Mouse (Mus musculus): ENCODE data around the gene Pde10a. TPM values are rescaled to one million over a fixed set of nuclear protein-coding genes. Genes with fewer than 3 reads are reported as not detected.

Gene Pde10a
- polyA plus RNA-seq, 1 experiment from 2014 or later = 2.5 TPM

GRCm38 (mm10) chr17:8775571-8776161 is 250.5 kb downstream of the Pde10a start:
- no peak overlapping the region for H3K27ac ChIP-seq (replicated peaks in 1 of 2; ENCODE audit: control insufficient read depth in 1 of 2, insufficient read depth in 1 of 2, low read depth in 2 of 2, low read length in 2 of 2)
- H3K36me3 ChIP-seq (ENCODE audit: control insufficient read depth, insufficient read depth, low read length) = no peaks in the 10 kb centered on the region
- no peak overlapping the region for H3K4me3 ChIP-seq (ENCODE audit: control insufficient read depth in 1 of 2, insufficient read depth in 1 of 2, low read depth in 1 of 2, low read length in 2 of 2)
- H3K9me3 ChIP-seq (ENCODE audit: control insufficient read depth, low read length) = no peaks in the 10 kb centered on the region
- no peaks in the 10 kb centered on the region for H3K27me3 ChIP-seq (ENCODE audit: control insufficient read depth, insufficient read depth, low read length)
- 74% methylated on average over 11 of the region's 11 CpGs for WGBS
- H3K9ac ChIP-seq (ENCODE audit: low read length) = no peak overlapping the region
- no peak for ATAC-seq (ENCODE audit: insufficient number of reproducible peaks, insufficient read depth, low FRiP score, low read depth)
- no peak overlapping the region for H3K4me2 ChIP-seq (ENCODE audit: low read length)
- H3K4me1 ChIP-seq (ENCODE audit: control insufficient read depth in 2 of 2, insufficient read depth in 2 of 2, low read length in 2 of 2) = no peaks in the 10 kb centered on the region

- no peak overlapping the region for H3K4me3 ChIP-seq (ENCODE audit: control insufficient read depth in 1 of 2, insufficient read depth in 1 of 2, low read depth in 1 of 2, low read length in 2 of 2)
- H3K27ac ChIP-seq (replicated peaks in 1 of 2; ENCODE audit: control insufficient read depth in 1 of 2, insufficient read depth in 1 of 2, low read depth in 2 of 2, low read length in 2 of 2) = no peak overlapping the region
- H3K27me3 ChIP-seq (ENCODE audit: control insufficient read depth, insufficient read depth, low read length) = no peaks in the 10 kb centered on the region
- no peaks in the 10 kb centered on the region for H3K36me3 ChIP-seq (ENCODE audit: control insufficient read depth, insufficient read depth, low read length)
- no peaks in the 10 kb centered on the region for H3K9me3 ChIP-seq (ENCODE audit: control insufficient read depth, low read length)
- ATAC-seq (ENCODE audit: insufficient number of reproducible peaks, insufficient read depth, low FRiP score, low read depth) = no peak
- H3K4me2 ChIP-seq (ENCODE audit: low read length) = no peak overlapping the region
- H3K4me1 ChIP-seq (ENCODE audit: control insufficient read depth in 2 of 2, insufficient read depth in 2 of 2, low read length in 2 of 2) = no peaks in the 10 kb centered on the region
- 90% methylated on average over 6 of the region's 6 CpGs for WGBS
- no peak overlapping the region for H3K9ac ChIP-seq (ENCODE audit: low read length)
These were observed 252.5 kb downstream of the Pde10a start for GRCm38 (mm10) chr17:8777710-8778109.

- ATAC-seq (ENCODE audit: insufficient number of reproducible peaks, insufficient read depth, low FRiP score, low read depth) = no peak
- H3K27ac ChIP-seq (replicated peaks in 1 of 2; ENCODE audit: control insufficient read depth in 1 of 2, insufficient read depth in 1 of 2, low read depth in 2 of 2, low read length in 2 of 2) = no peak overlapping the region
- H3K27me3 ChIP-seq (ENCODE audit: control insufficient read depth, insufficient read depth, low read length) = no peaks in the 10 kb centered on the region
- no peak overlapping the region for H3K9ac ChIP-seq (ENCODE audit: low read length)
- H3K4me1 ChIP-seq (ENCODE audit: control insufficient read depth in 2 of 2, insufficient read depth in 2 of 2, low read length in 2 of 2) = no peaks in the 10 kb centered on the region
- no peaks in the 10 kb centered on the region for H3K9me3 ChIP-seq (ENCODE audit: control insufficient read depth, low read length)
- H3K36me3 ChIP-seq (ENCODE audit: control insufficient read depth, insufficient read depth, low read length) = no peaks in the 10 kb centered on the region
- WGBS = 66% methylated on average over 5 of the region's 5 CpGs
- H3K4me3 ChIP-seq (ENCODE audit: control insufficient read depth in 1 of 2, insufficient read depth in 1 of 2, low read depth in 1 of 2, low read length in 2 of 2) = no peak overlapping the region
- no peak overlapping the region for H3K4me2 ChIP-seq (ENCODE audit: low read length)
These were observed 253.7 kb downstream of the Pde10a start for GRCm38 (mm10) chr17:8778839-8779238.

- Histone ChIP-seq H3K36me3 (ENCODE audit: control insufficient read depth, insufficient read depth, low read length) (no peaks in the 10 kb centered on the region), H3K27ac (replicated peaks in 1 of 2; ENCODE audit: control insufficient read depth in 1 of 2, insufficient read depth in 1 of 2, low read depth in 2 of 2, low read length in 2 of 2) (no peak overlapping the region), H3K4me3 (ENCODE audit: control insufficient read depth in 1 of 2, insufficient read depth in 1 of 2, low read depth in 1 of 2, low read length in 2 of 2) (no peak overlapping the region), H3K4me2 (ENCODE audit: low read length) (no peak overlapping the region), H3K9ac (ENCODE audit: low read length) (no peak overlapping the region), H3K4me1 (ENCODE audit: control insufficient read depth in 2 of 2, insufficient read depth in 2 of 2, low read length in 2 of 2) (no peaks in the 10 kb centered on the region), H3K27me3 (ENCODE audit: control insufficient read depth, insufficient read depth, low read length) (no peaks in the 10 kb centered on the region), H3K9me3 (ENCODE audit: control insufficient read depth, low read length) (no peaks in the 10 kb centered on the region)
- ATAC-seq (ENCODE audit: insufficient number of reproducible peaks, insufficient read depth, low FRiP score, low read depth) = no peak
- 66% methylated on average over 4 of the region's 4 CpGs for WGBS
These were observed 255.3 kb downstream of the Pde10a start for GRCm38 (mm10) chr17:8780484-8780883.

GRCm38 (mm10) chr17:8781040-8781439 is 255.9 kb downstream of the Pde10a start:
- H3K9me3 ChIP-seq (ENCODE audit: control insufficient read depth, low read length) = no peaks in the 10 kb centered on the region
- H3K4me2 ChIP-seq (ENCODE audit: low read length) = no peak overlapping the region
- H3K36me3 ChIP-seq (ENCODE audit: control insufficient read depth, insufficient read depth, low read length) = no peaks in the 10 kb centered on the region
- H3K9ac ChIP-seq (ENCODE audit: low read length) = no peak overlapping the region
- H3K4me3 ChIP-seq (ENCODE audit: control insufficient read depth in 1 of 2, insufficient read depth in 1 of 2, low read depth in 1 of 2, low read length in 2 of 2) = no peak overlapping the region
- H3K27ac ChIP-seq (replicated peaks in 1 of 2; ENCODE audit: control insufficient read depth in 1 of 2, insufficient read depth in 1 of 2, low read depth in 2 of 2, low read length in 2 of 2) = no peak overlapping the region
- H3K27me3 ChIP-seq (ENCODE audit: control insufficient read depth, insufficient read depth, low read length) = no peaks in the 10 kb centered on the region
- WGBS = 77% methylated on average over 2 of the region's 2 CpGs
- no peak for ATAC-seq (ENCODE audit: insufficient number of reproducible peaks, insufficient read depth, low FRiP score, low read depth)
- H3K4me1 ChIP-seq (ENCODE audit: control insufficient read depth in 2 of 2, insufficient read depth in 2 of 2, low read length in 2 of 2) = no peaks in the 10 kb centered on the region

- Histone ChIP-seq H3K4me2 (ENCODE audit: low read length) (no peak overlapping the region), H3K27me3 (ENCODE audit: control insufficient read depth, insufficient read depth, low read length) (no peaks in the 10 kb centered on the region), H3K4me1 (ENCODE audit: control insufficient read depth in 2 of 2, insufficient read depth in 2 of 2, low read length in 2 of 2) (no peaks in the 10 kb centered on the region), H3K9me3 (ENCODE audit: control insufficient read depth, low read length) (no peaks in the 10 kb centered on the region), H3K9ac (ENCODE audit: low read length) (no peak overlapping the region), H3K27ac (replicated peaks in 1 of 2; ENCODE audit: control insufficient read depth in 1 of 2, insufficient read depth in 1 of 2, low read depth in 2 of 2, low read length in 2 of 2) (no peak overlapping the region), H3K36me3 (ENCODE audit: control insufficient read depth, insufficient read depth, low read length) (no peaks in the 10 kb centered on the region), H3K4me3 (ENCODE audit: control insufficient read depth in 1 of 2, insufficient read depth in 1 of 2, low read depth in 1 of 2, low read length in 2 of 2) (no peak overlapping the region)
- WGBS = 74% methylated on average over 1 of the region's 1 CpGs
- ATAC-seq (ENCODE audit: insufficient number of reproducible peaks, insufficient read depth, low FRiP score, low read depth) = no peak
These were observed 256.4 kb downstream of the Pde10a start for GRCm38 (mm10) chr17:8781576-8781975.

GRCm38 (mm10) chr17:8785908-8786307 is 260.7 kb downstream of the Pde10a start:
- Histone ChIP-seq H3K36me3 (ENCODE audit: control insufficient read depth, insufficient read depth, low read length) (no peaks in the 10 kb centered on the region), H3K9me3 (ENCODE audit: control insufficient read depth, low read length) (no peaks in the 10 kb centered on the region), H3K4me3 (ENCODE audit: control insufficient read depth in 1 of 2, insufficient read depth in 1 of 2, low read depth in 1 of 2, low read length in 2 of 2) (no peak overlapping the region), H3K4me2 (ENCODE audit: low read length) (no peak overlapping the region), H3K27me3 (ENCODE audit: control insufficient read depth, insufficient read depth, low read length) (peaks cover 4% of the 10 kb centered on the region; the same call in 1 of the 2 replicates), H3K27ac (replicated peaks in 1 of 2; ENCODE audit: control insufficient read depth in 1 of 2, insufficient read depth in 1 of 2, low read depth in 2 of 2, low read length in 2 of 2) (no peak overlapping the region), H3K9ac (ENCODE audit: low read length) (no peak overlapping the region), H3K4me1 (ENCODE audit: control insufficient read depth in 2 of 2, insufficient read depth in 2 of 2, low read length in 2 of 2) (no peaks in the 10 kb centered on the region)
- 84% methylated on average over 6 of the region's 6 CpGs for whole genome bisulfite sequencing
- ATAC-seq (ENCODE audit: insufficient number of reproducible peaks, insufficient read depth, low FRiP score, low read depth) = no peak

- no peaks in the 10 kb centered on the region for H3K9me3 ChIP-seq (ENCODE audit: control insufficient read depth, low read length)
- H3K36me3 ChIP-seq (ENCODE audit: control insufficient read depth, insufficient read depth, low read length) = no peaks in the 10 kb centered on the region
- H3K4me3 ChIP-seq (ENCODE audit: control insufficient read depth in 1 of 2, insufficient read depth in 1 of 2, low read depth in 1 of 2, low read length in 2 of 2) = no peak overlapping the region
- WGBS = 78% methylated on average over 4 of the region's 4 CpGs
- H3K4me1 ChIP-seq (ENCODE audit: control insufficient read depth in 2 of 2, insufficient read depth in 2 of 2, low read length in 2 of 2) = no peaks in the 10 kb centered on the region
- ATAC-seq (ENCODE audit: insufficient number of reproducible peaks, insufficient read depth, low FRiP score, low read depth) = no peak
- H3K27ac ChIP-seq (replicated peaks in 1 of 2; ENCODE audit: control insufficient read depth in 1 of 2, insufficient read depth in 1 of 2, low read depth in 2 of 2, low read length in 2 of 2) = no peak overlapping the region
- no peak overlapping the region for H3K4me2 ChIP-seq (ENCODE audit: low read length)
- peaks cover 4% of the 10 kb centered on the region; the same call in 1 of the 2 replicates for H3K27me3 ChIP-seq (ENCODE audit: control insufficient read depth, insufficient read depth, low read length)
- H3K9ac ChIP-seq (ENCODE audit: low read length) = no peak overlapping the region
These were observed 261.3 kb downstream of the Pde10a start for GRCm38 (mm10) chr17:8786484-8786883.
